Mouse (Mus musculus): ENCODE measurements around the gene Il13.

DNA sequence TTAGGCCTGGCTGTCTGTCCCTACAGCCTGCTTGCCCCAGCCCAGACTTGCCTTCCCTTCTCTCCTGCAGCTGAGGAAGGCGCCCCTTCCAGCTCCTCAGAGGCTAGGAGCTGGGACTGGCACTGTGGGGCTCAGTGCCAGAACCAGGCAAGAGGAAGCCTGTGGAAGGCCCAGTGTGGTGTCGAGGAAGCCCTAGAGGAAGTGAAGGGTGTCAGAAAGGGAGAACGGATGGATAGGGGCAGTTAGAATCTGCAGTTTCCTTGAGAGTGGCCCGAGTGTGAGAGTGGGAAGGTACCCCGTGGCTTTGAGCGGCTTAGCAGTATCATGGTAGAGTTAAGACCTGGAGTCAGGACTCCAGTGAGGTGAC lies 12.1 kb downstream of the Il13 start:
- TF ChIP-seq CTCF (IDR thresholded peaks at IDR 0.05; ENCODE audit: borderline replicate concordance, insufficient read depth, low read depth, low read length) (no peak), POLR2A (IDR thresholded peaks at IDR 0.05; ENCODE audit: borderline replicate concordance, insufficient read depth, low read length) (no peak)
